In genomic region chr14:103150139-103150538, GRCm38 (mm10) we compare ENCODE assay signal across 22 mouse cellular contexts. TPM values are rescaled to one million over a fixed set of nuclear protein-coding genes. Genes with fewer than 3 reads are reported as not detected.
DNase-seq lines count a peak whose midpoint lies in the region; ATAC-seq and TF ChIP-seq lines count a peak whose summit lies in the region.
"Had no signal": no experiment of that assay in that cellular context is flagged by ENCODE, and none has a peak within 500 bp of the region (broad histone marks: within the 10 kb centered on the region; RNA-seq: fewer than 3 reads in every experiment).

No protein-coding gene starts in this region.

- intact Hi-C loops in left cerebral cortex, adult 2 months (cut with DNase I): loop anchor here (5.0 kb wide), 1 partner anchor 38 kb away; no protein-coding TSS in a partner anchor
- intact Hi-C loops in heart, postnatal 14 days (cut with DNase I): no loop called here

- no peak for ATAC-seq in hindbrain, embryonic 14.5 days (ENCODE audit: low FRiP score)
- ATAC-seq: CD4-positive, CD25-positive, alpha-beta regulatory T cell, adult 4 months; forebrain, embryonic 16.5 days; inflammation-experienced regulatory T-cells, adult 6 months had no signal

- no peaks in the 10 kb centered on the region for H3K9me3 ChIP-seq in hindbrain, embryonic 14.5 days (ENCODE audit: control insufficient read depth, low read length)
- H3K9me3 ChIP-seq: forebrain, embryonic 10.5 days; hindbrain, embryonic 13.5 days had no signal

- no peak overlapping the region for H3K4me2 ChIP-seq in hindbrain, embryonic 14.5 days (replicated peaks)
- H3K4me2 ChIP-seq: hindbrain, embryonic 13.5 days had no signal

- no peak overlapping the region for H3K4me3 ChIP-seq in left cerebral cortex, adult 2 months
- H3K4me3 ChIP-seq in hindbrain, embryonic 14.5 days (replicated peaks; ENCODE audit: low read length): no peak overlapping the region
- H3K4me3 ChIP-seq: forebrain, embryonic 10.5 days; hindbrain, embryonic 13.5 days had no signal

- no peaks in the 10 kb centered on the region for H3K4me1 ChIP-seq in hindbrain, embryonic 14.5 days (replicated peaks; ENCODE audit: control insufficient read depth, insufficient read depth, low read length)
- H3K4me1 ChIP-seq: forebrain, embryonic 10.5 days; hindbrain, embryonic 13.5 days had no signal

- DNase-seq in layer of hippocampus, adult 11-12 months (ENCODE audit: low spot score): peak; percentile 66
- no peak for DNase-seq in layer of hippocampus, postnatal 10 days (ENCODE audit: low spot score in 2 of 2)
- DNase-seq in frontal cortex, postnatal 25 days (ENCODE audit: low spot score in 2 of 2): peak; percentile 25 to 37
- peak; percentile 36 to 60 for DNase-seq in left cerebral cortex, adult 2 months (ENCODE audit: extremely low spot score in 1 of 2, low spot score in 2 of 2)
- peak; percentile 39 to 53 for DNase-seq in right cerebral cortex, postnatal 10 days (ENCODE audit: low spot score in 2 of 2)
- DNase-seq in hindbrain, embryonic 14.5 days (ENCODE audit: low spot score): no peak
- DNase-seq in heart, postnatal 14 days: no peak
- DNase-seq in embryo, embryonic 10 days (ENCODE audit: low spot score): no peak
- DNase-seq: adrenal gland, postnatal 25 days; cerebellum, adult 9-11 months; gastrocnemius, postnatal 10 days; heart, adult 11 months; heart, postnatal 36 days; kidney, adult 18-20 months; lung, postnatal 4 days; midbrain, embryonic 14.5 days; thymus, postnatal 25 days had no signal

- no peak for TF ChIP-seq CTCF in left cerebral cortex, adult 2 months (IDR thresholded peaks at IDR 0.05)

- no peaks in the 10 kb centered on the region for H3K27me3 ChIP-seq in hindbrain, embryonic 14.5 days (ENCODE audit: control insufficient read depth, insufficient read depth, low read length)
- H3K27me3 ChIP-seq: hindbrain, embryonic 13.5 days had no signal

- WGBS in hindbrain, embryonic 14.5 days: 93% methylated on average over 5 of the region's 5 CpGs

- H3K36me3 ChIP-seq in hindbrain, embryonic 14.5 days (replicated peaks; ENCODE audit: control insufficient read depth, insufficient read depth): peaks cover 88% of the 10 kb centered on the region

- H3K9ac ChIP-seq in hindbrain, embryonic 14.5 days: no peak overlapping the region
- H3K9ac ChIP-seq: hindbrain, embryonic 13.5 days had no signal

- no peak overlapping the region for H3K27ac ChIP-seq in left cerebral cortex, adult 2 months
- H3K27ac ChIP-seq in hindbrain, embryonic 14.5 days: no peak overlapping the region
- H3K27ac ChIP-seq: forebrain, embryonic 10.5 days; hindbrain, embryonic 13.5 days had no signal

RNA-seq across cellular contexts. Expression of gene Fbxl3, which starts 50.8 kb away (rescaled TPM):
- total RNA-seq in layer of hippocampus, postnatal 10 days (2021): 10 to 100 TPM; 66.6 to 80.9 TPM
- total RNA-seq in left cerebral cortex, adult 2 months (2021): 100 to 1,000 TPM in 1 of 2 experiments, 10 to 100 TPM in 1; 99.8 to 105 TPM
- polyA plus RNA-seq in hindbrain, embryonic 14.5 days (2014; fragmentation: Nextera tagmentation; extraction: Ambion mirVana): 34.5 and 36.2 TPM in 2 replicates
- 10 to 100 TPM; 53.9 to 60.1 TPM for total RNA-seq in heart, postnatal 14 days (2021)

Comparison
In these comparisons a context has a peak if more than half of its experiments do, and no peak if none do; other contexts are left out.
1. DNase-seq: peak in layer of hippocampus, adult 11-12 months (single experiment), frontal cortex, postnatal 25 days (2 of 2), left cerebral cortex, adult 2 months (2 of 2) and right cerebral cortex, postnatal 10 days (2 of 2); none in layer of hippocampus, postnatal 10 days (0 of 2), hindbrain, embryonic 14.5 days (single experiment), heart, postnatal 14 days (0 of 2) and embryo, embryonic 10 days (single experiment).